Mouse (Mus musculus) intestine, embryonic 16.5 days (tissue): ENCODE measurements around the gene Cnot3. TPM values are rescaled to one million over a fixed set of nuclear protein-coding genes. Genes with fewer than 3 reads are reported as not detected.

Experiments
- ATAC-seq: fragments of 200-750 bp; cut with Nextera tagmentation; 2 replicates; pipeline ENCODE4 v1.8.0; 2017; ENCODE audit warnings: moderate TSS enrichment, moderate library complexity
- H3K27ac ChIP-seq: fragments of 300-500 bp; sonication (generic); 2 replicates; pipeline ENCODE4 v1.5.1; 2014; ENCODE audit warnings: mild to moderate bottlenecking, low read length
- H3K27me3 ChIP-seq: fragments of 300-500 bp; sonication (generic); replicated peaks from 2 replicates; pipeline ENCODE4 v1.6.1; 2014; ENCODE audit warnings: low read length, control low read depth, mixed read lengths; ENCODE audit not compliant: control insufficient read depth, insufficient read depth
- H3K36me3 ChIP-seq: fragments of 300-500 bp; sonication (generic); 2 replicates; pipeline ENCODE4 v1.6.1; 2014; ENCODE audit warnings: low read length, control low read depth; ENCODE audit not compliant: control insufficient read depth, insufficient read depth
- H3K4me1 ChIP-seq: fragments of 300-500 bp; sonication (generic); 2 replicates; pipeline ENCODE4 v1.6.1; 2014; ENCODE audit warnings: low read length, control low read depth, mixed read lengths; ENCODE audit not compliant: control insufficient read depth, insufficient read depth
- H3K4me2 ChIP-seq: fragments of 300-500 bp; sonication (generic); 2 replicates; pipeline ENCODE4 v1.6.1; 2014; ENCODE audit warnings: low read depth, low read length, control low read depth
- H3K4me3 ChIP-seq: fragments of 300-500 bp; sonication (generic); 2 replicates; pipeline ENCODE4 v1.5.1; 2014; ENCODE audit warnings: mild to moderate bottlenecking, low read length
- H3K9ac ChIP-seq: fragments of 300-500 bp; sonication (generic); 2 replicates; pipeline ENCODE4 v1.6.1; 2014; ENCODE audit warnings: low read depth, low read length
- H3K9me3 ChIP-seq: fragments of 300-500 bp; sonication (generic); 2 replicates; pipeline ENCODE4 v1.6.1; 2016; ENCODE audit warnings: low read length, control low read depth; ENCODE audit not compliant: control insufficient read depth
- WGBS: fragments of 180-500 bp; shearing (Covaris S2); extraction: QIAGEN DNeasy Blood & Tissue Kit; methylation state at CpG from one replicate; pipeline ENCODE4 v1.1.7; 2014; 5-methylcytosine and 5-hydroxymethylcytosine counted together
- polyA plus RNA-seq: library from polyadenylated mRNA; unstranded; fragments of >200 nt; fragmentation: Nextera tagmentation; extraction: Ambion mirVana; gene quantifications from 2 replicates; pipeline ENCODE4 v1.2.1, GENCODE M21; 2015

Gene Cnot3
- polyA plus RNA-seq, 1 experiment from 2014 or later, result 43.2 TPM

- peak overlapping the region; percentile 43 for H3K9ac ChIP-seq
- peak overlapping the region; percentile 54; the same call in 1 of the 2 replicates for H3K27ac ChIP-seq
- H3K4me2 ChIP-seq, result peak overlapping the region; percentile 69
- no peak for ATAC-seq
- peak overlapping the region; percentile 46 for H3K4me3 ChIP-seq
- H3K36me3 ChIP-seq, result peaks cover 16% of the 10 kb centered on the region
- no peaks in the 10 kb centered on the region for H3K27me3 ChIP-seq
- peaks cover 28% of the 10 kb centered on the region for H3K4me1 ChIP-seq
- H3K9me3 ChIP-seq, result no peaks in the 10 kb centered on the region
- 18% methylated on average over 9 of the region's 9 CpGs for WGBS
Measured at GRCm38 (mm10) chr7:3643843-3644242, 1.2 kb upstream of the Cnot3 start.

DNA sequence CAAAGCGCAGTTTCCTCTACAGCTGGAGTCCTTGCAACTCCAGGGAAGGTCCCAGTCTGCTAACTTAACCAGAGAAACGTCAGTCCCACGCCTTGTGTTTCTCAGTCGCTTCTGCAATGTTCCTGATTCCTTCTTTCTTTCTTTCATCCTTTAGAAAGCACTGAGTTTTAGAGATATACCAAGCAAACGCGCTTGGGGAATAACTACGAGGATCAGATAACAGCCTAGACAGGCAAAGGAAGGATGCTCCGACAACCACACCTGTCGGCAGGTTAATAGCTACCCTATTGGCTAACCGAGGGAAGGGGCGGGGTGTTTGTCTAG is 758 bp upstream of the Cnot3 start:
- Histone ChIP-seq H3K4me3 (peak overlapping the region; percentile 46), H3K9me3 (no peaks in the 10 kb centered on the region), H3K4me2 (peak overlapping the region; percentile 69), H3K9ac (0 out of 2 replicates have a peak overlapping the region, but pooled peaks have one; percentile 43), H3K4me1 (peaks cover 28% of the 10 kb centered on the region), H3K27me3 (no peaks in the 10 kb centered on the region), H3K27ac (peak overlapping the region; percentile 54), H3K36me3 (peaks cover 15% of the 10 kb centered on the region)
- ATAC-seq, result peak; percentile 0
- under 1% methylated on average over 11 of the region's 11 CpGs for WGBS

DNA sequence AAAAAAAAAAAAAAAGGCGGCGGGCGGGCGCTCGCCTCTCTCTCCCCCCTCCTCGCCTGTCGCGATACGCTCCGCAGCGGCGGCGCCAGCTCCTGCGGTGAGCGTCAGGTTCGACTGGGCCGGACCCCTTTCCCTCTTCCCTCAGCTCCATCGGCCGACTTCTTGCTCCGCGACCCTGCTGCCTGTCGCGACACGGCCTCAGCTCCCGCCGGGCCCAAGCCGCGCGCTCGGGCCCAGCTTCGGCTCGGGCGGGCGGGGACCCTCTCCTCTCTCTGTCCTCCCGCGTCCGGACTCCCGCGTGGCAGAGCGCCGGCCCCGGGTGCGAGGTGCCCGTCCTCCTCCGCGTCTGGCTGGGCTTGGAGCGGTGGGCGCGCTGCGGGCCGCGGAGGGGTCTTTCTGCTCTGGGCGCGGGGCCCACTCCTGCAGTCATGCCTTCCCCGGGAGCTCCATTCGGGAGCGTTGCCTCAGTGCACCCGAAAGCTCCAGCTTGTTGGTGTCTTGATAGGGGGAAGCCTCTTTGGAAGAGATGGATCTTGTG is 489 bp downstream of the Cnot3 start:
- Histone ChIP-seq H3K27ac (peak overlapping the region; percentile 98), H3K4me2 (peak overlapping the region; percentile 90), H3K4me1 (peaks cover 30% of the 10 kb centered on the region), H3K4me3 (peak overlapping the region; percentile 98), H3K9me3 (no peaks in the 10 kb centered on the region), H3K9ac (peak overlapping the region; percentile 100), H3K27me3 (no peaks in the 10 kb centered on the region), H3K36me3 (peaks cover 7% of the 10 kb centered on the region; the same call in 1 of the 2 replicates)
- 0% methylated on average over 54 of the region's 58 CpGs for WGBS
- peak; percentile 8 for ATAC-seq

GRCm38 (mm10) chr7:3646188-3646587 is 1.1 kb downstream of the Cnot3 start:
- Histone ChIP-seq H3K4me1 (peaks cover 30% of the 10 kb centered on the region), H3K27ac (peak overlapping the region; percentile 98; the same call in 1 of the 2 replicates), H3K4me2 (peak overlapping the region; percentile 90), H3K9ac (peak overlapping the region; percentile 100), H3K4me3 (peak overlapping the region; percentile 98), H3K36me3 (peaks cover 4% of the 10 kb centered on the region), H3K9me3 (no peaks in the 10 kb centered on the region), H3K27me3 (no peaks in the 10 kb centered on the region)
- WGBS, result 13% methylated on average over 9 of the region's 9 CpGs
- ATAC-seq, result no peak

GRCm38 (mm10) chr7:3646641-3647040 is 1.6 kb downstream of the Cnot3 start:
- Histone ChIP-seq H3K9ac (peak overlapping the region; percentile 100), H3K9me3 (no peaks in the 10 kb centered on the region), H3K36me3 (peaks cover 9% of the 10 kb centered on the region), H3K27me3 (no peaks in the 10 kb centered on the region), H3K4me1 (peaks cover 30% of the 10 kb centered on the region), H3K27ac (no peak overlapping the region), H3K4me2 (peak overlapping the region; percentile 90), H3K4me3 (peak overlapping the region; percentile 98)
- 53% methylated on average over 4 of the region's 4 CpGs for WGBS
- ATAC-seq, result no peak

DNA sequence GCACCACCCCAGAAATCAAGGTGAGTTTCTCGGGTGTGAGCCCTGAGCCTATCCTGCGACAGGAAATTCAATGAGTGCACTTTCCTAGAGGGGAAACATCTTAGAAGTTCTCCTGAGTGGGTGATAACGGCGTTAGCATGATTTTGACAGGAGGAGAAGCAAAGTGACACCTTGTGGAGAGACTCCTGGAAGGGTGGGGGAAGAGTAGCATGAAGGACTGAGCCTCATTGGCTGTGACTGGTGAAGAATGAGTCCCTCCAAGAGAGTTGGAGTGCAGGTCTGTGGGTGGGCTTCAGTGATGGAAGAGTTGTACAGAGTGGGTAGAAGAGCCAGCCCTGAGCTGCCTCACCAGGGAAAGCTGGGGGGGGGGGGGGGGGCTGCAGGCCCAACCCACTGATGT is 11.9 kb downstream of the Cnot3 start:
- WGBS, result 87% methylated on average over 4 of the region's 4 CpGs
- H3K27ac ChIP-seq, result no peak overlapping the region
- no peak overlapping the region for H3K9ac ChIP-seq
- H3K36me3 ChIP-seq, result peaks cover 42% of the 10 kb centered on the region
- H3K4me2 ChIP-seq, result no peak overlapping the region
- ATAC-seq, result no peak
- H3K4me3 ChIP-seq, result no peak overlapping the region
- no peaks in the 10 kb centered on the region for H3K9me3 ChIP-seq
- no peaks in the 10 kb centered on the region for H3K27me3 ChIP-seq
- H3K4me1 ChIP-seq, result no peaks in the 10 kb centered on the region

DNA sequence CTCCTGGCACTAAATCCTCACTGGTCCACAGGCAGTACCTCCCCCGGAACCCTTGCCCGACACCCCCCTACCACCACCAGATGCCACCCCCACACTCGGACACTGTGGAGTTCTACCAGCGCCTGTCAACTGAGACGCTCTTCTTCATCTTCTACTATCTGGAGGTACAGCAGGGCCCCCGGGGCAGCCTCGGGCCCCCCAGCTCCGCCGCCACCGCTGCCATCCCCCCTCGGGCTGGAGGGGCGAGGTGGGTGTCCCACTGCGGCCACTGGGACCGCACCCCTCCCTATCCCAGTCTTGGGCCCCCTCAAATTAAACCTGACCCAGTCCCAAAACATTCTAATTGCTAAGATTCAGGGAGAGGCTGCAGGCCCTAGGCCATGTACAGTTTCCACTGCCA is 13.5 kb downstream of the Cnot3 start:
- 93% methylated on average over 14 of the region's 14 CpGs for WGBS
- no peak overlapping the region for H3K27ac ChIP-seq
- H3K36me3 ChIP-seq, result peaks cover 39% of the 10 kb centered on the region
- ATAC-seq, result no peak
- no peak overlapping the region for H3K4me3 ChIP-seq
- H3K9me3 ChIP-seq, result no peaks in the 10 kb centered on the region
- peaks cover 4% of the 10 kb centered on the region for H3K4me1 ChIP-seq
- no peak overlapping the region for H3K4me2 ChIP-seq
- H3K9ac ChIP-seq, result no peak overlapping the region
- H3K27me3 ChIP-seq, result no peaks in the 10 kb centered on the region

GRCm38 (mm10) chr7:3664524-3665214 is 19.6 kb downstream of the Cnot3 start:
- peak; percentile 60 for ATAC-seq
- H3K4me3 ChIP-seq, result peak overlapping the region; percentile 71
- H3K4me2 ChIP-seq, result peak overlapping the region; percentile 81
- H3K27ac ChIP-seq, result peak overlapping the region; percentile 93
- WGBS, result 22% methylated on average over 15 of the region's 15 CpGs
- H3K27me3 ChIP-seq, result no peaks in the 10 kb centered on the region
- peak overlapping the region; percentile 83 for H3K9ac ChIP-seq
- H3K36me3 ChIP-seq, result peaks cover 18% of the 10 kb centered on the region; the same call in 1 of the 2 replicates
- H3K4me1 ChIP-seq, result peaks cover 25% of the 10 kb centered on the region
- no peaks in the 10 kb centered on the region for H3K9me3 ChIP-seq

- Histone ChIP-seq H3K4me2 (peak within 1 kb of the TSS; percentile 81), H3K27me3 (no peaks in the 10 kb centered on the region), H3K27ac (peak within 1 kb of the TSS; percentile 93), H3K9ac (peak within 1 kb of the TSS; percentile 83), H3K4me3 (peak within 1 kb of the TSS; percentile 71), H3K9me3 (no peaks in the 10 kb centered on the region), H3K36me3 (peaks cover 15% of the 10 kb centered on the region; the same call in 1 of the 2 replicates), H3K4me1 (peaks cover 25% of the 10 kb centered on the region)
- 3% methylated on average over 45 of the region's 45 CpGs for WGBS
- peak; percentile 98 for ATAC-seq
Measured at GRCm38 (mm10) chr7:3665215-3666114, 20.4 kb downstream of the Cnot3 start, which contains the start of gene Leng1. Gene Leng1, minus strand, starts transcription at chr7:3665840.
